Mouse (Mus musculus): Measurements from ENCODE around the gene Map7. TPM values are rescaled to one million over a fixed set of nuclear protein-coding genes. Genes with fewer than 3 reads are reported as not detected.

The Map7 gene
- 100 to 1,000 TPM in 1 of 2 experiments, 10 to 100 TPM in 1; 90.6 to 102 TPM for total RNA-seq (2021)

GRCm38 (mm10) chr10:20148130-20148772 is at the start of gene Map7:
Gene Map7 (plus strand): TSS chr10:20148471.
- DNase-seq (ENCODE audit: extremely low spot score in 1 of 2, low spot score in 1 of 2), result peak in 1 of 2 experiments; percentile 15

- DNase-seq (ENCODE audit: extremely low spot score in 1 of 2, low spot score in 1 of 2), result no peak
Measured at GRCm38 (mm10) chr10:20101456-20101855, 46.8 kb upstream of the Map7 start.

GRCm38 (mm10) chr10:20104271-20104931 is 43.9 kb upstream of the Map7 start:
- no peak for DNase-seq (ENCODE audit: extremely low spot score in 1 of 2, low spot score in 1 of 2)

- no peak for DNase-seq (ENCODE audit: extremely low spot score in 1 of 2, low spot score in 1 of 2)
Measured at GRCm38 (mm10) chr10:20105575-20105974, 42.7 kb upstream of the Map7 start.

GRCm38 (mm10) chr10:20107031-20107430 is 41.2 kb upstream of the Map7 start:
- no peak for DNase-seq (ENCODE audit: extremely low spot score in 1 of 2, low spot score in 1 of 2)

GRCm38 (mm10) chr10:20111508-20111907 is 36.8 kb upstream of the Map7 start:
- DNase-seq (ENCODE audit: extremely low spot score in 1 of 2, low spot score in 1 of 2), result no peak

- no peak for DNase-seq (ENCODE audit: extremely low spot score in 1 of 2, low spot score in 1 of 2)
Measured at GRCm38 (mm10) chr10:20112026-20112973, 36.0 kb upstream of the Map7 start.

- DNase-seq (ENCODE audit: extremely low spot score in 1 of 2, low spot score in 1 of 2), result no peak
Measured at GRCm38 (mm10) chr10:20119504-20120425, 28.5 kb upstream of the Map7 start.

GRCm38 (mm10) chr10:20121981-20122380 is 26.3 kb upstream of the Map7 start:
- no peak for DNase-seq (ENCODE audit: extremely low spot score in 1 of 2, low spot score in 1 of 2)

GRCm38 (mm10) chr10:20123401-20123800 is 24.9 kb upstream of the Map7 start:
- no peak for DNase-seq (ENCODE audit: extremely low spot score in 1 of 2, low spot score in 1 of 2)

GRCm38 (mm10) chr10:20124576-20124975 is 23.7 kb upstream of the Map7 start:
- DNase-seq (ENCODE audit: extremely low spot score in 1 of 2, low spot score in 1 of 2), result no peak

GRCm38 (mm10) chr10:20125226-20125625 is 23.0 kb upstream of the Map7 start:
- DNase-seq (ENCODE audit: extremely low spot score in 1 of 2, low spot score in 1 of 2), result peak in 1 of 2 experiments; percentile 64

- DNase-seq (ENCODE audit: extremely low spot score in 1 of 2, low spot score in 1 of 2), result no peak
Measured at GRCm38 (mm10) chr10:20132933-20133652, 15.2 kb upstream of the Map7 start.

- no peak for DNase-seq (ENCODE audit: extremely low spot score in 1 of 2, low spot score in 1 of 2)
Measured at GRCm38 (mm10) chr10:20135350-20136058, 12.8 kb upstream of the Map7 start.

GRCm38 (mm10) chr10:20136505-20136904 is 11.8 kb upstream of the Map7 start:
- no peak for DNase-seq (ENCODE audit: extremely low spot score in 1 of 2, low spot score in 1 of 2)

GRCm38 (mm10) chr10:20141376-20141775 is 6.9 kb upstream of the Map7 start:
- DNase-seq (ENCODE audit: extremely low spot score in 1 of 2, low spot score in 1 of 2), result no peak

GRCm38 (mm10) chr10:20148773-20149120 is 476 bp downstream of the Map7 start:
- peak; percentile 29 to 44 for DNase-seq (ENCODE audit: extremely low spot score in 1 of 2, low spot score in 1 of 2)

GRCm38 (mm10) chr10:20149121-20149834 is 1.0 kb downstream of the Map7 start:
- DNase-seq (ENCODE audit: extremely low spot score in 1 of 2, low spot score in 1 of 2), result peak; percentile 36 to 39

Data from layer of hippocampus, postnatal 25 days (tissue).